Mouse (Mus musculus): ENCODE data around the gene Trim63. TPM values are rescaled to one million over a fixed set of nuclear protein-coding genes. Genes with fewer than 3 reads are reported as not detected.
"Not testable (repeated sequence)": the region's sequence is repeated elsewhere in the genome, so short reads cannot be mapped to it uniquely, and the experiment has no call there.

Gene Trim63
- polyA plus RNA-seq, 1 experiment from 2014 or later: not detected

DNA sequence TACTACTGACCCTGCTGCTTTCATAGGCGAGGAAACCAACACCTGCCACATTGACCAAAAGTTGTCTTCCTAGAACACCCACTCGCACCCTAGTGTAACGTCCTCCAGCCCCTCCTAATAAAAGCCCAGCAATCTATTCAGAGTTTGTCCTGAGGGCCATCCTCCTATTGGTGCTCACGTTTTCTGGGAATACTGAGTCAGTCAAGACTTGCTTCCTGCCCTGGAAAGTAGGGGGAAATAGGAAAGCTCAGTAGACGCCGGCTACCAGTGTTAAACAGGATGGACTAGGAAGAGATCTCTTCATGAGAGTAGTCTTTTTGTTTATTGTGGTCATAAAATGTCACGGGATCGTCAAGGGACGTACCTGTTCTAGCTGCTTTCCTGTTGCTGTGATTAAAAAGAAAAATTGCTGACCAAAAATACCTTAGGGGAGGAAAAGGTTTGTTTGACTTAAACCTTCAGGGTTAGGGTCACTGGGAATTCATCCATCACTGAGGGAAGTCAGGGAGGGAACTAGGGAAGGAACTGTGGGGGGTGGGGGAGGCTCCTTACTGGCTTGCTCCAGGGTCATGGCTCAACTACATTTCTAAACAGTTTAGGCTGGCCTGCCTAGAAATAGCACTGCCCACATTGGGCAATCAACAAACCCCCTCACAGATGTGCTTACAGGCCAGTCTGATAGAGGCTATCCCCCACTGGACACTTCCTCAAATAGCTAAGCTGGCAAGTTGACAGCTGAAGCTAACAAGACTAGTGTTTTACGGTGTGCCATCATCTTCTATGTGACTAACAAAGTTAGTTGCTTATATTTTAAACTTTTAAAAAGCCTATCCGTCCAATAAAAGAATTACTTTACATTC is 26.3 kb upstream of the Trim63 start:
- H3K4me1 ChIP-seq: peaks cover 25% of the 10 kb centered on the region
- 0 out of 2 replicates have a peak, but pooled peaks cover 7% of the 10 kb centered on the region for H3K27me3 ChIP-seq
- peak overlapping the region; percentile 99 for H3K4me3 ChIP-seq
- H3K36me3 ChIP-seq (ENCODE audit: poor library complexity, severe bottlenecking): peaks cover 7% of the 10 kb centered on the region
- no peak for ATAC-seq
- peak overlapping the region; percentile 96 for H3K9ac ChIP-seq
- WGBS: 50% methylated on average over 11 of the region's 11 CpGs
- no peaks in the 10 kb centered on the region for H3K9me3 ChIP-seq (replicated peaks)
- H3K27ac ChIP-seq: peak overlapping the region; percentile 99
- peak overlapping the region; percentile 79 for H3K4me2 ChIP-seq

DNA sequence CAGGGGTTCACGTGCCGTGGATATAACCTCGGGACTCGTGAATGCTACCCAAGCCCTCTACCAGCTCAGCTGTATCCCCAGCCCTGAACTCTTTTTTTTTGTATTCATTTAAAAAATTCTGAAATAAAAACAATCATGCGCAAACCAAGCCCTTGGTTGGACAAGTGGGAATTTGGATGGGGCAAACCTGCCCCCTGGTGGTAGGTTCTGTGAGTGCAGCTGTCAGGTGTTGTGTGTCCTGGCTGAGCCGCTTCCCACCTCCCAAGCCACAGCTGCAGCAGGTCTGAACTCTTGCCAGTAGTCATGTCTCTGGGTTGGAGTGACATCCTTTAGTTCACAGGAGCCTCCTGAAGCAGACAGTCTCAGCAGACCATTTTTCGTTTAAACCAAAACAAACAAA is 22.9 kb upstream of the Trim63 start:
- Histone ChIP-seq H3K27me3 (0 out of 2 replicates have a peak, but pooled peaks cover 7% of the 10 kb centered on the region), H3K9me3 (replicated peaks) (no peaks in the 10 kb centered on the region), H3K4me2 (no peak overlapping the region), H3K36me3 (ENCODE audit: poor library complexity, severe bottlenecking) (no peaks in the 10 kb centered on the region), H3K9ac (no peak overlapping the region), H3K4me1 (peaks cover 13% of the 10 kb centered on the region), H3K4me3 (no peak overlapping the region), H3K27ac (no peak overlapping the region)
- WGBS: 26% methylated on average over 7 of the region's 7 CpGs
- ATAC-seq: no peak

DNA sequence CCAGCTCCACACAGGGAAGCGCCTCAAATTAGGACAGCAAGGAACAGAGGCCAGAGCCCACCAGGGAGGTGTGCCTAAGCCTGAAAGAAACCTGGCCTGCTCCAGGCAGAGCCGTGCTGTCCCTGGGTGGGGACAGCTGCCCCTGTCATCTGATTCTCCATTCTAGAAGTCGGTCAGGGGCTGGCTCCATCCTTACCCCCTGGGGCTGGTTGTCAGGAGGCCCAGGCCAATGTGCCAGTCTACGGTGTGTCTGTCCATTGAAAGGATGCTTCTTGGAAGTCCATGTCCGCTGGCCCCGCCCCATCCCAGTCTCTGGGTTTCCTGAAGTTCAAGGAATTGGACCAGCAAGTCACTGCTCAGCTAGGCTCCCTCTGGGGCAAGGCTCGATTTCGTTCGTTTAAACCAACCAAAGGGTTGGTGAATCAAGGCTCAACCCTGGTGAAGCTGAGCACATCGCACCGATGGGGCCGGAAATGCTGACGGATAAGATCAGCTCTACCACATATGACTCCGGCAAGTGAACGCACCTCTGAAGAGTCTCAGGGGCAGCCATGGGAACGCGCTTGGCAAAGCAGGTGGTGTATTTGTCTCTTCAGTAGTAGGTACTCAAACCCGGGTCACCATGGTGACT is 21.7 kb upstream of the Trim63 start:
- H3K36me3 ChIP-seq (ENCODE audit: poor library complexity, severe bottlenecking): no peaks in the 10 kb centered on the region
- WGBS: 79% methylated on average over 18 of the region's 18 CpGs
- no peak overlapping the region for H3K27ac ChIP-seq
- H3K9ac ChIP-seq: no peak overlapping the region
- H3K9me3 ChIP-seq (replicated peaks): no peaks in the 10 kb centered on the region
- peaks cover 10% of the 10 kb centered on the region for H3K4me1 ChIP-seq
- 0 out of 2 replicates have a peak, but pooled peaks cover 7% of the 10 kb centered on the region for H3K27me3 ChIP-seq
- ATAC-seq: no peak
- no peak overlapping the region for H3K4me3 ChIP-seq
- H3K4me2 ChIP-seq: no peak overlapping the region

DNA sequence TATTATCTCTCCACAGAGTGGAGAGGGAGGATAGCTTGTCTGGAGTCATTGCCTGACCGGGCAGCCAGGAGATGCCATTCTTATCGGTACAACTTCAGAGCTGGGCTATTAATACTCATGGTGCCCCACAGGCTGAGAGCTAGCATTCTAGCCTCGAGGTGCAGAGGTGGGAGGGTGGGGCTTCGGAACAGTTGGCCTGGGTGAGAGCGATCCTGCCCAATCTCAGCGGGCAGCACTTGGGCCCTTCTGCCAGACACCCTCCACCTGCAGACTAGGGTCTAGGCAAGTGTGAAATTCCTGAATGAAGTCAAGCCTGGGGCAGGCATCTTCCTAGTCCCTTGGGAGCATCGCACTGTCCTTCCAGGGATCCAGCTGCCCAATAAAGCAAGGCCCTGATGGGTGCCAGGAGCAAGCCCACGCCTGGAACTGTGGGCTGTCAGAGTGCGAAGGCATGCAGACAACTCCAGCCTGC is 21.2 kb upstream of the Trim63 start:
- H3K4me1 ChIP-seq: peaks cover 5% of the 10 kb centered on the region; the same call in 1 of the 2 replicates
- H3K27me3 ChIP-seq: 0 out of 2 replicates have a peak, but pooled peaks cover 7% of the 10 kb centered on the region
- no peak overlapping the region for H3K27ac ChIP-seq
- H3K36me3 ChIP-seq (ENCODE audit: poor library complexity, severe bottlenecking): no peaks in the 10 kb centered on the region
- H3K9me3 ChIP-seq (replicated peaks): no peaks in the 10 kb centered on the region
- no peak for ATAC-seq
- no peak overlapping the region for H3K4me3 ChIP-seq
- H3K4me2 ChIP-seq: no peak overlapping the region
- no peak overlapping the region for H3K9ac ChIP-seq
- WGBS: 76% methylated on average over 9 of the region's 9 CpGs

DNA sequence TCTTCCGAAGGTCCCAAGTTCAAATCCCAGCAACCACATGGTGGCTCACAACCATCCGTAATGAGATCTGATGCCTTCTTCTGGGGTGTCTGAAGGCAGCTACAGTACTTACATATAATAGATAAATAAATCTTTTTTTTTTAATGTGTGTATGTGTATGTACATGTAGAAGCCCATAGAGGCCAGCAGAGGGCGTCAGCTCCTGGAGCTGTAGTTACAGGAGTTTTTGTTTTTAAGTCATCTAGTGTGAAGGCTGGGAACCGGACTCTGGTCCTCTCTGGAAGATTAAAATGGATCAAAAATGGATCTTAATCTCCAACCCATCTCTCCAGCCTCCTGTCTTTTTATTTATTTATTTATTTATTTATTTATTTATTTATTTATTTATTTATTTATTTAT is 18.8 kb upstream of the Trim63 start:
- H3K36me3 ChIP-seq (ENCODE audit: poor library complexity, severe bottlenecking); H3K4me2 ChIP-seq; H3K27ac ChIP-seq; H3K4me3 ChIP-seq; H3K9ac ChIP-seq; H3K4me1 ChIP-seq; ATAC-seq; H3K27me3 ChIP-seq; H3K9me3 ChIP-seq (replicated peaks): not testable (repeated sequence)
- 85% methylated on average over 4 of the region's 4 CpGs for WGBS

DNA sequence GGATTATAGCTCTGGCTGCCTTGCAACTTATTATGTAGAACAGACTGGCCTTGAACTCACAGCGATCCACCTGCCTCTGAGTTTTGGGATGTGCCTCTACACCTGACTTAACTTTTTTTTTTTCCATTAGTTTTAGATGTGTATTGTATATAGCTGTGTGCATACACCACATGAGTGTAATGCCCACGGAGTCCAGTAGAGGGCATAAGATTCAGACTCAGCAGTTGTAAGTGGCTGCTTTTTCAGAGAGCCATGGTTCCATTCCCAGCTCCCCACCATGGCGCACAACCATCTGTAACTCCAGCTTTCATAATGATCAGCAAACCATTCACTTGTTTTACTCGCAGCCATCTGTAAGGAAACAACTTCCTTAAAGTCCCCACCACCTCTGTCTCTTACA is 18.4 kb upstream of the Trim63 start:
- ATAC-seq: no peak
- Histone ChIP-seq H3K36me3 (ENCODE audit: poor library complexity, severe bottlenecking) (no peaks in the 10 kb centered on the region), H3K27me3 (0 out of 2 replicates have a peak, but pooled peaks cover 7% of the 10 kb centered on the region), H3K4me1 (no peaks in the 10 kb centered on the region), H3K4me2 (no peak overlapping the region), H3K27ac (no peak overlapping the region), H3K9me3 (replicated peaks) (no peaks in the 10 kb centered on the region), H3K4me3 (no peak overlapping the region), H3K9ac (no peak overlapping the region)
- WGBS: 92% methylated on average over 4 of the region's 4 CpGs

DNA sequence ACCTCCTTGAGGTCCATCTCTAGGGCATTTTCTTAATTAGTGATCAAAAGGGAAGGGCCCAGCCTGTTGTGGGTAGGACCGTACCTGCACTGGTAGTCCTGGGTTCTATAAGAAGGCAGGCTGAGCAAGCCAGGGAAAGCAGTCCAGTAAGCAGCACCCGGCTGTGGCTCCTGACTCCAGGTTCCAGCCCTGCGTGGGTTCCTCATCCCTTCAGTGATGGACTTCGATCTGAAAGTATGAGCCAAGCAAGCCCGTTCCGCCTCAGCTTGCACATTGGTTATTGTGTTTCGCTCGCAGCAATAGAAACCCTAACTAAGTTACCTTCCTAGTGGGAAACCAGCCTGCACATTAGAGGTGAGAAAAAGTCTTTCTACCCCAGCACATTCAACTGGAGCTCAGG is 17.6 kb upstream of the Trim63 start:
- no peak for ATAC-seq
- no peak overlapping the region for H3K27ac ChIP-seq
- H3K4me3 ChIP-seq: no peak overlapping the region
- H3K27me3 ChIP-seq: 0 out of 2 replicates have a peak, but pooled peaks cover 7% of the 10 kb centered on the region
- WGBS: 94% methylated on average over 8 of the region's 8 CpGs
- H3K36me3 ChIP-seq (ENCODE audit: poor library complexity, severe bottlenecking): no peaks in the 10 kb centered on the region
- no peaks in the 10 kb centered on the region for H3K4me1 ChIP-seq
- H3K9me3 ChIP-seq (replicated peaks): no peaks in the 10 kb centered on the region
- no peak overlapping the region for H3K4me2 ChIP-seq
- no peak overlapping the region for H3K9ac ChIP-seq

DNA sequence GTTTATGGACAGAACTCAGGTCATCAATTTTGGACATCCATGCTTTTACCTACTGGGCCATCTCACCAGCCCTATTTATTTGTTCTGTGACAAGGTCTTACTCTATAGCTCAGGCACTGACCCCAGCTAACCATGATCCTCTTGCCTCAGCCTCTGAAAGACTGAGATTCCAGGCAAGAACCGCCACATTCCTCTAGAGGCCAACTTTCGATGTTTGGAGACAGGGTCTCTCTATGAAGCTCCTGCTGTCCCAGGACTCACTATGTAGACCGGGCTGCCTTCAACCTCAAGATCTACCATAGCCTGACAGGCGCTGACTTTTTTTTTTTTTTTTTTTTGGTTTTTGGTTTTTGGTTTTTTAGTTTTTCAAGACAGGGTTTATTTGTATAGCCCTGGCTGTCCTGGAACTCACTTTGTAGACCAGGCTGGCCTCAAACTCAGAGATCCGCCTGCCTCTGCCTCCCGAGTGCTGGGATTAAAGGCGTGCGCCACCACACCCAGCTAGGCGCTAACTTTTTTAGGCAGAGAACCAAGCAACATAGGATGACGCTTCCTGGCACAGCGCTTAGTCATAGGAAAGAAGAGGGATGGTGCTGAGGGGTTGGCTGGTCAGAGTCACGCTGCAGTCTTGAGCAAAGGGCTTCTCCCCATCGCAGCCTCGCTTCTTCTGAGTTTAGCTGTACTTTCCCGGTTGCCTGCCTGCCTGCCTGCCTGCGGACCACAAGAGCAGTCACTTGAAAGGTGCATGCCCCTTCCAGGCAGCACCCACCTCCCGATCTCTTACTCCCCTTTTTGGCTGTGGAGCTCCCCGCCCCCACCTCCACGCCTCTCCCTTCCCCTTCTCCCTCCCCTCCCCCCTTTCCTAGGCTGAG is 16.1 kb upstream of the Trim63 start:
- Histone ChIP-seq H3K36me3 (ENCODE audit: poor library complexity, severe bottlenecking) (no peaks in the 10 kb centered on the region), H3K27ac (no peak overlapping the region), H3K9ac (no peak overlapping the region), H3K4me2 (no peak overlapping the region), H3K4me3 (no peak overlapping the region), H3K9me3 (replicated peaks) (no peaks in the 10 kb centered on the region), H3K27me3 (no peaks in the 10 kb centered on the region), H3K4me1 (no peaks in the 10 kb centered on the region)
- 80% methylated on average over 19 of the region's 19 CpGs for WGBS
- ATAC-seq: no peak

DNA sequence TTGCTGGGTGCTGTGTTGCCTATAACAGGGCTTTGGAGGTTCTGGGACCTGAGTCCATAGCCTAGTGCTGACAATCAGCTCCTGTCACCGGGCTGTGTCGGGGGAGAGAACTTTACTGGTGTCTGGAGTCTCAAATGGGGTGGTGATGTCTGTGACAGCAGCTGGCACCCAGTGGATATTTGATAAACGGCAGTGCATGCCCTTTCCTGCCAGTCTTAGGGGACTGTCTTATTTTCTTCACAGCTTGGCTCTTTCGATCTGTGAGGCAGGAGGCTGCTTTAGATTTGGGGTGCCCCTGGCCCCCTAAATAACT is 15.5 kb upstream of the Trim63 start:
- Histone ChIP-seq H3K4me2 (no peak overlapping the region), H3K27me3 (no peaks in the 10 kb centered on the region), H3K4me3 (no peak overlapping the region), H3K9me3 (replicated peaks) (no peaks in the 10 kb centered on the region), H3K27ac (no peak overlapping the region), H3K36me3 (ENCODE audit: poor library complexity, severe bottlenecking) (no peaks in the 10 kb centered on the region), H3K9ac (no peak overlapping the region), H3K4me1 (no peaks in the 10 kb centered on the region)
- ATAC-seq: no peak
- WGBS: 82% methylated on average over 4 of the region's 4 CpGs

DNA sequence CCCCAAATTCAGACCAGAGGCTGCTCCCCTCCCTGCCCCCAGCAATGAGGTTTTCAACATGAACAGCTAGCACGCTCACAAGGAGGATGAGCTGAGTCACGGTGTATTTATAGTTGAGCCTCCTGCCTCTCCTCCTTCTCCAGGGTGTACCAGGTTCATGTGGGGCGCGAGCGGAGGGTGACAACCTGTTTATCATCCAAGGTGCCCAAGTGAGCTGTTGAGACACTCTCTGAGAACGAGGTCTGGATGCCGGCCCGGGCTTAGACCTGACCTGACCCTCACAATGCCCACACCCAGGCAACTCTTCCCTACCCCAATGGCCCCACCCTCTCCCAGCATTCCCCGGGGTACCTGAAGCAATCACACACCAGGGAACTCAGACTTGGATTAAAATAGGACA is 14.6 kb upstream of the Trim63 start:
- no peaks in the 10 kb centered on the region for H3K9me3 ChIP-seq (replicated peaks)
- no peak overlapping the region for H3K9ac ChIP-seq
- H3K27me3 ChIP-seq: no peaks in the 10 kb centered on the region
- H3K27ac ChIP-seq: no peak overlapping the region
- no peak for ATAC-seq
- no peak overlapping the region for H3K4me2 ChIP-seq
- H3K4me1 ChIP-seq: no peaks in the 10 kb centered on the region
- 80% methylated on average over 9 of the region's 9 CpGs for WGBS
- H3K36me3 ChIP-seq (ENCODE audit: poor library complexity, severe bottlenecking): no peaks in the 10 kb centered on the region
- no peak overlapping the region for H3K4me3 ChIP-seq

DNA sequence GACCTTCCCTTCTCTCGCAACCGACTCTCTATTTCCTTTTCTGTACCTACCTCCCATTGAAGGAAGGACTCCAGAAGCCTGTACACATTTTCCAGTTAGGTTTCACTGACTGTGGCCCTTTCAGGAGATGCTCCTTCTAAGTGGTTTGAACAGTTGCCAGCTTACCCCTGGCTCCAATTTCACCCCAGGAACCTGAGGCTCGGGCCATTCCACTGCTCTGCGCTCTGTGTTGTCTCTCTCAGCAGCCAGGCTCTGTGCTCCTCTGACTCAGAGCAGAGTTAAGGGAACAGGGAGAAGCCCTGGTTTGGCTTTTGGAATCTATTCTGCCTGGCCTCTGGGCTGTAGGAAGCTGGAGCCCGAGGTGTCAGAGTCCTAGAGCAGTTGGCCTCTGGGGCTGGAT is 12.8 kb upstream of the Trim63 start:
- Histone ChIP-seq H3K4me1 (peaks cover 2% of the 10 kb centered on the region), H3K9ac (no peak overlapping the region), H3K27me3 (no peaks in the 10 kb centered on the region), H3K9me3 (replicated peaks) (no peaks in the 10 kb centered on the region), H3K36me3 (ENCODE audit: poor library complexity, severe bottlenecking) (no peaks in the 10 kb centered on the region), H3K4me3 (no peak overlapping the region), H3K27ac (no peak overlapping the region), H3K4me2 (no peak overlapping the region)
- ATAC-seq: no peak
- 91% methylated on average over 5 of the region's 5 CpGs for WGBS

DNA sequence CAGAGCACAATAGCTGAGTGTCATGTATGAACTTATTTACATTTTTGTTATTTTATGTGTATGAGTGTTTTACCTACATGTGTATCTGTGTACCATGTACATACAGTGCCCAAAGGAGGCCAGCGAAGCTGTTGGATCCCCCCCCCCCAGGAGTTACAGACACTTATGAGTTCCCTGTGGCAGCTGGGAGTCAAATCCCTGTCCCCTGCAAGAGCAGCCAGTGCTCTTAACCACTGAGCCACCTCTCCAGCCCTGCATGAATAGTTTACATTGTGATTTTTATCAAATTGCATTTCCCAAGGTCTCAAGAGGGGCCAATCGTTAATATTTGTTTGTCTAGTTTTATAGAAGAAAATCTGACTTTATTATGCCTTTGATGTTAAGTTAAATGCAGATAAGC is 8.0 kb upstream of the Trim63 start:
- Histone ChIP-seq H3K9me3 (replicated peaks) (no peaks in the 10 kb centered on the region), H3K27me3 (no peaks in the 10 kb centered on the region), H3K4me2 (peak overlapping the region; percentile 25; the same call in 1 of the 2 replicates), H3K9ac (no peak overlapping the region), H3K4me1 (peaks cover 9% of the 10 kb centered on the region), H3K27ac (no peak overlapping the region), H3K36me3 (ENCODE audit: poor library complexity, severe bottlenecking) (no peaks in the 10 kb centered on the region), H3K4me3 (no peak overlapping the region)
- 77% methylated on average over 2 of the region's 2 CpGs for WGBS
- ATAC-seq: no peak

All from forebrain, embryonic 13.5 days (tissue).